Mouse (Mus musculus) ES-Bruce4 (cell line): ENCODE results near the gene Iars2.

ENCODE experiments used
- CTCF ChIP-seq: IDR thresholded peaks from one replicate; pipeline ENCODE4 v1.8.1; 2011; ENCODE audit warnings: low read depth, low read length
- EP300 ChIP-seq: IDR thresholded peaks from 2 replicates; pipeline ENCODE4 v1.6.1; 2011; ENCODE audit warnings: low read depth, low read length; ENCODE audit not compliant: insufficient read depth
- POLR2A ChIP-seq: IDR thresholded peaks from one replicate; pipeline ENCODE4 v1.8.1; 2011; ENCODE audit warnings: low read length; ENCODE audit not compliant: insufficient read depth

DNA sequence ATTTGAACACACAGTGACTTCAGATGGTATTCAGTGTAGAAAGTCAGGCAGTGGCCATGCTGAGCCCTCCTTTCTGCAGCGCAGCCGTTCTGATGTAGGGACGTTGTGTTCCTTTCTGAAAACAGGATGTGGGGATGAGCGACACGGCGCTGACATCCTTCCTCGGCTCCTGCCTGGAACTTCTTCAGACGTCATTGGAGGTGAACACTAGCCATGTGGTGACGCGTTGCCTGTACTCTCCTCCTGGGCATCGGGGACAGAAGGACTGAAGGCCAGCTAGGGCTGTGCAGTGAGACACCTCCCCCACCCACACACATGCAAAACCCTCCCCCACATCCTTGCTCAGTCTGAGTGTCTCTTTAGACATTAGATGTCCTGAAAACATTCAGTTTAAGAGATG is 52.2 kb downstream of the Iars2 start:
- TF ChIP-seq POLR2A = no peak
- no peak for TF ChIP-seq CTCF
- no peak for TF ChIP-seq EP300
